Mouse (Mus musculus) CH12.LX (cell line): ENCODE measurements around the gene Dclk1.

Source experiments
- BHLHE40 ChIP-seq: IDR thresholded peaks from 2 replicates; pipeline ENCODE4 v1.6.1; 2011; ENCODE audit warnings: mild to moderate bottlenecking, low read depth, low read length, improper control_type of control experiment
- CTCF ChIP-seq, 2 experiments: IDR thresholded peaks in 1 of 2; conservative IDR thresholded peaks in 1 of 2; 2 replicates each; pipeline ENCODE4 v1.5.1; 2011 to 2012; ENCODE audit warnings: low read depth in 2 of 2, low read length in 2 of 2, improper control_type of control experiment in 1 of 2, inconsistent platforms in 1 of 2, mild to moderate bottlenecking in 1 of 2, moderate library complexity in 1 of 2
- EP300 ChIP-seq: IDR thresholded peaks from 2 replicates; pipeline ENCODE4 v1.6.1; 2011; ENCODE audit warnings: low read length, improper control_type of control experiment
- JUND ChIP-seq: conservative IDR thresholded peaks from 2 replicates; pipeline ENCODE4 v1.6.1; 2011; ENCODE audit warnings: low read depth, low read length, improper control_type of control experiment
- POLR2A ChIP-seq: IDR thresholded peaks from 2 replicates; pipeline ENCODE4 v1.6.1; 2011; ENCODE audit warnings: low read depth, mild to moderate bottlenecking, improper control_type of control experiment, low read length
- USF1 ChIP-seq: IDR thresholded peaks from 2 replicates; pipeline ENCODE4 v1.6.1; 2014; ENCODE audit warnings: low read depth, mild to moderate bottlenecking, inconsistent platforms, low read length, improper control_type of control experiment

- TF ChIP-seq CTCF (conservative IDR thresholded peaks at IDR 0.05 in 1 of 2, IDR thresholded peaks at IDR 0.05 in 1 of 2; ENCODE audit: low read depth in 2 of 2, low read length in 2 of 2), result no peak
- no peak for TF ChIP-seq EP300
- TF ChIP-seq JUND, result no peak
- TF ChIP-seq POLR2A, result no peak
- TF ChIP-seq BHLHE40, result no peak
- no peak for TF ChIP-seq USF1
Observed at GRCm38 (mm10) chr3:55380471-55380870, 138.3 kb downstream of the Dclk1 start.
